ENCODE assay signal across 8 mouse cellular contexts in genomic region chr13:20183512-20184238, GRCm38 (mm10).
A peak's percentile ranks its signal among the peaks of the same experiment; 100 is the strongest.
DNase-seq lines count a peak whose midpoint lies in the region; ATAC-seq and TF ChIP-seq lines count a peak whose summit lies in the region.

No protein-coding gene starts in this region.

- no peaks in the 10 kb centered on the region for H3K27me3 ChIP-seq in CH12.LX (replicated peaks)
- no peaks in the 10 kb centered on the region for H3K27me3 ChIP-seq in hindbrain, embryonic 11.5 days (ENCODE audit: control insufficient read depth, insufficient read depth, low read length)
- H3K27me3 ChIP-seq in liver, adult 2 months (ENCODE audit: control insufficient read depth, insufficient read depth, low read length): no peaks in the 10 kb centered on the region
- no peaks in the 10 kb centered on the region for H3K27me3 ChIP-seq in midbrain, embryonic 15.5 days (replicated peaks)

- in situ Hi-C loops in CH12.LX (cut with MboI; ENCODE audit: low pct_ligation_motif_present, low pct_unique_long_range_greater_than_20kb, low sequenced_read_pairs): loop anchor here (5.0 kb wide), 1 partner anchor 76 kb away; no protein-coding TSS in a partner anchor

- 0 out of 2 replicates have a peak, but pooled peaks have one; percentile 26 for TF ChIP-seq EP300 in CH12.LX (IDR thresholded peaks at IDR 0.05; ENCODE audit: low read length)

- peaks cover 8% of the 10 kb centered on the region for H3K79me2 ChIP-seq in CH12.LX (replicated peaks; ENCODE audit: control insufficient read depth, extremely low read depth, insufficient read depth, poor library complexity, severe bottlenecking)
- no peaks in the 10 kb centered on the region for H3K79me2 ChIP-seq in liver, adult 2 months (ENCODE audit: control insufficient read depth, insufficient read depth, low read length)

- 0 out of 2 replicates have a peak overlapping the region, but pooled peaks have one; percentile 25 for H3K4me2 ChIP-seq in CH12.LX (ENCODE audit: insufficient read depth, low read depth, poor library complexity, severe bottlenecking)
- no peak overlapping the region for H3K4me2 ChIP-seq in hindbrain, embryonic 11.5 days (replicated peaks; ENCODE audit: low read depth, low read length)
- H3K4me2 ChIP-seq in midbrain, embryonic 15.5 days: peak overlapping the region; percentile 22; the same call in 1 of the 2 replicates

- H3K9ac ChIP-seq in CH12.LX (ENCODE audit: insufficient read depth, low read depth): no peak overlapping the region; the same call in 1 of the 2 replicates
- no peak overlapping the region for H3K9ac ChIP-seq in hindbrain, embryonic 11.5 days (ENCODE audit: low read depth, low read length)
- H3K9ac ChIP-seq in liver, adult 2 months (ENCODE audit: low read depth, low read length): no peak overlapping the region
- H3K9ac ChIP-seq in midbrain, embryonic 15.5 days: no peak overlapping the region

- TF ChIP-seq RAD21 in CH12.LX (IDR thresholded peaks at IDR 0.05; ENCODE audit: low read depth, low read length): peak; percentile 68

- peaks cover 19 to 29% of the 10 kb centered on the region in 2 experiments for H3K36me3 ChIP-seq in CH12.LX (replicated peaks in 1 of 2; ENCODE audit: control insufficient read depth in 1 of 2, insufficient read depth in 1 of 2, low read length in 1 of 2)
- no peaks in the 10 kb centered on the region for H3K36me3 ChIP-seq in hindbrain, embryonic 11.5 days (ENCODE audit: control insufficient read depth, insufficient read depth, low read length)
- no peaks in the 10 kb centered on the region for H3K36me3 ChIP-seq in liver, adult 2 months (ENCODE audit: control insufficient read depth, insufficient read depth, low read length)
- H3K36me3 ChIP-seq in midbrain, embryonic 15.5 days (replicated peaks): no peaks in the 10 kb centered on the region

- TF ChIP-seq POLR2A in CH12.LX (IDR thresholded peaks at IDR 0.05; ENCODE audit: low read depth, low read length): no peak
- TF ChIP-seq POLR2A in cortical plate, adult 2 months (IDR thresholded peaks at IDR 0.05; ENCODE audit: extremely low read depth, insufficient read depth, low read length): no peak
- TF ChIP-seq POLR2A in liver, adult 2 months (IDR thresholded peaks at IDR 0.05; ENCODE audit: extremely low read depth, insufficient read depth, low read length): no peak

- peak; percentile 69 for ATAC-seq in cerebellum, adult (ENCODE audit: insufficient number of reproducible peaks, low FRiP score, low TSS enrichment)
- peak; percentile 43; the same call in 1 of the 2 replicates for ATAC-seq in hindbrain, embryonic 11.5 days (ENCODE audit: low FRiP score)
- peak; percentile 77 for ATAC-seq in midbrain, embryonic 15.5 days (replicated peaks)

- H3K27ac ChIP-seq in CH12.LX (ENCODE audit: insufficient read depth, low read depth): no peak overlapping the region; the same call in 1 of the 2 replicates
- no peak overlapping the region for H3K27ac ChIP-seq in cortical plate, adult 2 months (ENCODE audit: insufficient read depth, low read length)
- H3K27ac ChIP-seq in hindbrain, embryonic 11.5 days (ENCODE audit: low read depth, low read length): 0 out of 2 replicates have a peak overlapping the region, but pooled peaks have one; percentile 32
- no peak overlapping the region for H3K27ac ChIP-seq in liver, adult 2 months (replicated peaks; ENCODE audit: insufficient read depth, low read depth, low read length)
- peak overlapping the region; percentile 49; the same call in 1 of the 2 replicates for H3K27ac ChIP-seq in midbrain, embryonic 15.5 days

- no peak overlapping the region for H3K4me3 ChIP-seq in CH12.LX (replicated peaks in 1 of 3; ENCODE audit: low read depth in 2 of 3, low read length in 2 of 3, poor library complexity in 1 of 3)
- no peak overlapping the region for H3K4me3 ChIP-seq in cortical plate, adult 2 months (ENCODE audit: insufficient read depth, low read length)
- H3K4me3 ChIP-seq in hindbrain, embryonic 11.5 days (ENCODE audit: low read depth, low read length): no peak overlapping the region
- no peak overlapping the region for H3K4me3 ChIP-seq in liver, adult 2 months (ENCODE audit: insufficient read depth, low read depth, low read length)
- H3K4me3 ChIP-seq in midbrain, embryonic 15.5 days: no peak overlapping the region

- TF ChIP-seq CTCF in CH12.LX (conservative IDR thresholded peaks at IDR 0.05 in 1 of 2, IDR thresholded peaks at IDR 0.05 in 1 of 2; ENCODE audit: low read depth in 2 of 2, low read length in 2 of 2): peak in 1 of 2 experiments; percentile 73; a peak in 2 of 4 replicates
- peak; percentile 40 for TF ChIP-seq CTCF in cortical plate, adult 2 months (IDR thresholded peaks at IDR 0.05; ENCODE audit: extremely low read depth, insufficient read depth, low read length)
- TF ChIP-seq CTCF in liver, adult 2 months (IDR thresholded peaks at IDR 0.05; ENCODE audit: low read depth, low read length): 0 out of 2 replicates have a peak, but pooled peaks have one; percentile 12

- 11% methylated on average over 9 of the region's 9 CpGs for WGBS in hindbrain, embryonic 11.5 days
- WGBS in liver, adult 2 months: 66% methylated on average over 9 of the region's 9 CpGs
- 7% methylated on average over 9 of the region's 9 CpGs for WGBS in midbrain, embryonic 15.5 days

- H3K9me3 ChIP-seq in CH12.LX (replicated peaks; ENCODE audit: low read length): no peaks in the 10 kb centered on the region
- no peaks in the 10 kb centered on the region for H3K9me3 ChIP-seq in hindbrain, embryonic 11.5 days (ENCODE audit: control insufficient read depth, low read length)
- no peaks in the 10 kb centered on the region for H3K9me3 ChIP-seq in midbrain, embryonic 15.5 days

- H3K4me1 ChIP-seq in CH12.LX (ENCODE audit: control insufficient read depth in 1 of 2, insufficient read depth in 2 of 2): peaks cover 22 to 79% of the 10 kb centered on the region in 2 experiments
- peaks cover 6% of the 10 kb centered on the region; the same call in 1 of the 2 replicates for H3K4me1 ChIP-seq in cortical plate, adult 2 months (ENCODE audit: control insufficient read depth, insufficient read depth, low read length)
- no peaks in the 10 kb centered on the region for H3K4me1 ChIP-seq in hindbrain, embryonic 11.5 days (replicated peaks; ENCODE audit: control insufficient read depth, insufficient read depth, low read length)
- H3K4me1 ChIP-seq in liver, adult 2 months (ENCODE audit: control insufficient read depth, insufficient read depth, low read length): no peaks in the 10 kb centered on the region
- H3K4me1 ChIP-seq in midbrain, embryonic 15.5 days: peaks cover 18% of the 10 kb centered on the region

- dilution Hi-C loops in CH12.LX (cut with MboI; ENCODE audit: extremely low pct_ligation_motif_present, extremely low pct_unique_long_range_greater_than_20kb, low sequenced_read_pairs): no loop called here

- no peak for DNase-seq in cerebellum, adult 8-10 months
- peak; percentile 79 for DNase-seq in CH12.LX (ENCODE audit: extremely low read depth)
- DNase-seq in hindbrain, embryonic 11.5 days (ENCODE audit: low spot score): peak; percentile 14
- no peak for DNase-seq in liver, adult 2 months (ENCODE audit: extremely low read depth, low read depth, low spot score)
- DNase-seq in thymus, postnatal 36 days: peak; percentile 57 to 80

TF ChIP-seq in CH12.LX, 34 proteins besides CTCF, POLR2A, EP300 and RAD21 (continues in another document):
- TF ChIP-seq ZNF384 (IDR thresholded peaks at IDR 0.05; ENCODE audit: low read depth, low read length) (no peak), KAT2A (IDR thresholded peaks at IDR 0.05; ENCODE audit: insufficient replicate concordance, low read length) (no peak), POLR2AphosphoS2 (IDR thresholded peaks at IDR 0.05; ENCODE audit: low read depth, low read length) (no peak), E2F4 (IDR thresholded peaks at IDR 0.05; ENCODE audit: insufficient replicate concordance, low read depth, low read length) (no peak), HCFC1 (IDR thresholded peaks at IDR 0.05; ENCODE audit: low read depth, low read length) (peak; percentile 26; the same call in 1 of the 2 replicates), ZC3H11A (IDR thresholded peaks at IDR 0.05; ENCODE audit: low read depth, low read length) (0 out of 2 replicates have a peak, but pooled peaks have one; percentile 15), MYC (IDR thresholded peaks at IDR 0.05; ENCODE audit: low read depth, low read length) (no peak), SMC3 (IDR thresholded peaks at IDR 0.05; ENCODE audit: low read depth, low read length) (peak; percentile 83), USF2 (conservative IDR thresholded peaks at IDR 0.05; ENCODE audit: low read depth, low read length) (no peak), JUND (conservative IDR thresholded peaks at IDR 0.05; ENCODE audit: low read depth, low read length) (0 out of 2 replicates have a peak, but pooled peaks have one; percentile 8), MAX (IDR thresholded peaks at IDR 0.05; ENCODE audit: low read length) (no peak), RCOR1 (conservative IDR thresholded peaks at IDR 0.05; ENCODE audit: low read depth, low read length) (no peak), ZMIZ1 (IDR thresholded peaks at IDR 0.05; ENCODE audit: low read depth, low read length) (no peak), MEF2A (IDR thresholded peaks at IDR 0.05; ENCODE audit: borderline replicate concordance, low read depth, low read length) (no peak), MXI1 (IDR thresholded peaks at IDR 0.05; ENCODE audit: low read depth, low read length) (no peak), CHD2 (IDR thresholded peaks at IDR 0.05; ENCODE audit: low read length) (no peak), CHD1 (IDR thresholded peaks at IDR 0.05; ENCODE audit: low read depth, low read length) (no peak), SIN3A (IDR thresholded peaks at IDR 0.05; ENCODE audit: low read length) (no peak; the same call in 1 of the 2 replicates), PAX5 (IDR thresholded peaks at IDR 0.05; ENCODE audit: low read length) (no peak), BHLHE40 (IDR thresholded peaks at IDR 0.05; ENCODE audit: low read depth, low read length) (peak; percentile 62), UBTF (IDR thresholded peaks at IDR 0.05; ENCODE audit: low read depth, low read length) (no peak), NRF1 (IDR thresholded peaks at IDR 0.05; ENCODE audit: low read depth, low read length) (no peak), ZKSCAN1 (IDR thresholded peaks at IDR 0.05; ENCODE audit: borderline replicate concordance, low read depth, low read length) (no peak), JUN (IDR thresholded peaks at IDR 0.05; ENCODE audit: insufficient read depth, low read depth, low read length) (no peak), GABPA (IDR thresholded peaks at IDR 0.05; ENCODE audit: insufficient replicate concordance, low read depth, low read length) (no peak), NELFE (IDR thresholded peaks at IDR 0.05; ENCODE audit: low read depth, low read length) (0 out of 2 replicates have a peak, but pooled peaks have one; percentile 1), USF1 (IDR thresholded peaks at IDR 0.05; ENCODE audit: low read depth, low read length) (no peak), TBP (conservative IDR thresholded peaks at IDR 0.05; ENCODE audit: low read depth, low read length) (no peak), ETS1 (conservative IDR thresholded peaks at IDR 0.05; ENCODE audit: low read depth, low read length) (no peak)

Comparison
In these comparisons a context has a peak if more than half of its experiments do, and no peak if none do; other contexts are left out.
1. DNase-seq: peak in CH12.LX (single experiment), hindbrain, embryonic 11.5 days (single experiment) and thymus, postnatal 36 days (2 of 2); none in cerebellum, adult 8-10 months (single experiment) and liver, adult 2 months (single experiment).
2. H3K27ac ChIP-seq: peak in hindbrain, embryonic 11.5 days (single experiment) and midbrain, embryonic 15.5 days (single experiment); none in CH12.LX (single experiment), cortical plate, adult 2 months (single experiment) and liver, adult 2 months (single experiment).
3. Peak in every context shown above with its lines, with median percentiles within 50 percentile points of each other: ATAC-seq.